ENCODE assay signal across 8 mouse cellular contexts in the genomic region with DNA sequence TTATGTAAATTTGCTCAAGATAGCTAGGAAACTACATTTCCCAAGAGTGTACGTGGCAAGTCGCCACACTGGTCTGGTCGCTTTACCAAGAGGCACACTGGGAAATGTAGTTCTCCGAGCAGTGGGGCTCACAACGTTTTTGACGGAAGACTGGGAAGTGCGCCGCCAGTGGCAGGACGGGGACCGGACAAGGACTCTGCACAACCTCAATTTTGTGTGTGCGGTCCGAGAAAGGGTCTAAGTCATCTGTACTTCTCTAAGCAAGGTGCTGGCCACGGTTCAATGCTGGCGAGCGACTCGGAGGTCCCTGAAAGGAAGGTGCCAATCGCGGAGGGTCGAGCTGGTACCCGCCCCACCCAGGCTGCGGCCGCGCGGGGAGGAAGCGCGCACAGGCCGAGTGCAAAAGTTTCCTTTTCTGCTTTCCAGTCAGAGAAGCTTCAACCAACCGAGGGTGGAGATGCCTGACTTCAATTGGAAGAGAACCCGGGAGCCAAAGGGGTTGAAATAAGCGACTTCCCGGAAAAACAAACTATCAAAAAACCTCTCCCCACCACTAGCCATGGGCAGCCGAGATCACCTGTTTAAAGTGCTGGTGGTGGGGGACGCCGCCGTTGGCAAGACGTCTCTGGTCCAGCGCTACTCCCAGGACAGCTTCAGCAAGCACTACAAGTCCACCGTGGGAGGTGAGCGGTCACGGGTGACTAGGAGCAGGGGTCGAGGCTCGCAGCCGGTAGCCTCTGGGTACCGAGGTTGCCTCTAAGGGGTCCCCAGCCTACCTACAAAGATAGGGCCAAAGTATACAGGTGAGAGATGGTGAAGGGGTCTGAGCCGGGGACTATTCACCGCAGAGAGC. TPM values are rescaled to one million over a fixed set of nuclear protein-coding genes. Genes with fewer than 3 reads are reported as not detected.
DNase-seq lines count a peak whose midpoint lies in the region; ATAC-seq and TF ChIP-seq lines count a peak whose summit lies in the region.

A gene (plus strand): TSS at position 132 of the 853 bp plus-strand sequence.

- H3K4me1 ChIP-seq in forebrain, embryonic 12.5 days: peaks cover 7% of the 10 kb centered on the region; the same call in 1 of the 2 replicates
- H3K4me1 ChIP-seq in heart, postnatal 0 days (ENCODE audit: control insufficient read depth, insufficient read depth): no peaks in the 10 kb centered on the region; the same call in 1 of the 2 replicates
- H3K4me1 ChIP-seq in liver, embryonic 16.5 days (ENCODE audit: control insufficient read depth, low read depth, low read length): peaks cover 4% of the 10 kb centered on the region; the same call in 1 of the 2 replicates
- H3K4me1 ChIP-seq in neural tube, embryonic 13.5 days (replicated peaks): peaks cover 9% of the 10 kb centered on the region; the same call in 1 of the 2 replicates
- H3K4me1 ChIP-seq in testis, adult 2 months (ENCODE audit: control insufficient read depth, insufficient read depth, low read length): peaks cover 5% of the 10 kb centered on the region

- peak within 1 kb of the TSS; percentile 79 for H3K4me2 ChIP-seq in forebrain, embryonic 12.5 days
- peak within 1 kb of the TSS; percentile 97 for H3K4me2 ChIP-seq in heart, postnatal 0 days (ENCODE audit: low read depth, low read length)
- peak within 1 kb of the TSS; percentile 68 for H3K4me2 ChIP-seq in liver, embryonic 16.5 days (ENCODE audit: low read depth, low read length)
- peak within 1 kb of the TSS; percentile 80 for H3K4me2 ChIP-seq in neural tube, embryonic 13.5 days

- DNase-seq in CD8-positive naive resting alpha-beta T cell, adult 2 months (ENCODE audit: low read depth in 2 of 2, low spot score in 2 of 2): peak; percentile 85 to 93
- peak; percentile 85 for DNase-seq in c-Kit-positive CD71-positive TER-119-positive erythroid progenitor cells, embryonic 14.5 days (ENCODE audit: low spot score)
- peak; percentile 97 for DNase-seq in heart, postnatal 0 days (ENCODE audit: low spot score)
- peak; percentile 94 to 95 for DNase-seq in kidney, postnatal 4 days

- TF ChIP-seq EP300 in heart, postnatal 0 days (IDR thresholded peaks at IDR 0.05; ENCODE audit: low read depth): no peak

- peak; percentile 96 for ATAC-seq in forebrain, embryonic 12.5 days (ENCODE audit: low FRiP score)
- peak; percentile 98 for ATAC-seq in heart, postnatal 0 days (ENCODE audit: insufficient read depth, low read depth)
- ATAC-seq in liver, embryonic 16.5 days (ENCODE audit: low read depth): peak; percentile 94
- ATAC-seq in neural tube, embryonic 13.5 days (ENCODE audit: low read depth): peak; percentile 98

- peak within 1 kb of the TSS; percentile 50 for H3K9ac ChIP-seq in forebrain, embryonic 12.5 days
- H3K9ac ChIP-seq in heart, postnatal 0 days (replicated peaks; ENCODE audit: low read depth, low read length): peak within 1 kb of the TSS; percentile 76
- H3K9ac ChIP-seq in liver, embryonic 16.5 days (ENCODE audit: low read depth, low read length): peak within 1 kb of the TSS; percentile 72
- H3K9ac ChIP-seq in neural tube, embryonic 13.5 days: peak within 1 kb of the TSS; percentile 68

- no peaks in the 10 kb centered on the region for H3K36me3 ChIP-seq in forebrain, embryonic 12.5 days (replicated peaks)
- H3K36me3 ChIP-seq in heart, postnatal 0 days (replicated peaks; ENCODE audit: control insufficient read depth, insufficient read depth, low read length): peaks cover 15% of the 10 kb centered on the region; the same call in 1 of the 2 replicates
- H3K36me3 ChIP-seq in liver, embryonic 16.5 days (ENCODE audit: control insufficient read depth, insufficient read depth): no peaks in the 10 kb centered on the region
- H3K36me3 ChIP-seq in neural tube, embryonic 13.5 days: no peaks in the 10 kb centered on the region
- H3K36me3 ChIP-seq in testis, adult 2 months (ENCODE audit: control insufficient read depth, insufficient read depth, low read length): no peaks in the 10 kb centered on the region

- TF ChIP-seq CTCF in heart, postnatal 0 days (IDR thresholded peaks at IDR 0.05; ENCODE audit: low read depth): peak; percentile 74
- peak; percentile 85; the same call in 1 of the 2 replicates for TF ChIP-seq CTCF in testis, adult 2 months (IDR thresholded peaks at IDR 0.05; ENCODE audit: control insufficient read depth, insufficient read depth, insufficient replicate concordance, low read depth, low read length)

- H3K9me3 ChIP-seq in forebrain, embryonic 12.5 days: no peaks in the 10 kb centered on the region
- no peaks in the 10 kb centered on the region for H3K9me3 ChIP-seq in heart, postnatal 0 days (replicated peaks; ENCODE audit: control insufficient read depth, low read length)
- H3K9me3 ChIP-seq in liver, embryonic 16.5 days (replicated peaks; ENCODE audit: control insufficient read depth, low read length): no peaks in the 10 kb centered on the region
- no peaks in the 10 kb centered on the region for H3K9me3 ChIP-seq in neural tube, embryonic 13.5 days

- 1% methylated on average over 46 of the region's 46 CpGs for WGBS in forebrain, embryonic 12.5 days
- under 1% methylated on average over 46 of the region's 46 CpGs for whole genome bisulfite sequencing in heart, postnatal 0 days
- under 1% methylated on average over 46 of the region's 46 CpGs for WGBS in liver, embryonic 16.5 days (ENCODE audit: insufficient replicate concordance)
- WGBS in neural tube, embryonic 13.5 days: under 1% methylated on average over 46 of the region's 46 CpGs

- peaks cover 5% of the 10 kb centered on the region; the same call in 1 of the 2 replicates for H3K27me3 ChIP-seq in forebrain, embryonic 12.5 days
- H3K27me3 ChIP-seq in heart, postnatal 0 days (ENCODE audit: control insufficient read depth, insufficient read depth, low read length): no peaks in the 10 kb centered on the region
- no peaks in the 10 kb centered on the region for H3K27me3 ChIP-seq in liver, embryonic 16.5 days (ENCODE audit: control insufficient read depth, insufficient read depth, low read depth, low read length)
- peaks cover 15% of the 10 kb centered on the region for H3K27me3 ChIP-seq in neural tube, embryonic 13.5 days
- H3K27me3 ChIP-seq in testis, adult 2 months (ENCODE audit: control insufficient read depth, insufficient read depth, low read length): no peaks in the 10 kb centered on the region

- TF ChIP-seq POLR2A in testis, adult 2 months (IDR thresholded peaks at IDR 0.05; ENCODE audit: control insufficient read depth, low read depth, low read length): no peak; the same call in 1 of the 2 replicates

- no peak within 1 kb of the TSS for H3K27ac ChIP-seq in forebrain, embryonic 12.5 days
- H3K27ac ChIP-seq in heart, postnatal 0 days (ENCODE audit: low read depth): peak within 1 kb of the TSS; percentile 39
- peak within 1 kb of the TSS; percentile 53; the same call in 1 of the 2 replicates for H3K27ac ChIP-seq in liver, embryonic 16.5 days (ENCODE audit: low read length)
- H3K27ac ChIP-seq in neural tube, embryonic 13.5 days (replicated peaks): no peak within 1 kb of the TSS
- H3K27ac ChIP-seq in testis, adult 2 months (ENCODE audit: control insufficient read depth, insufficient read depth, low read depth, low read length): no peak within 1 kb of the TSS

- H3K4me3 ChIP-seq in forebrain, embryonic 12.5 days (replicated peaks): peak within 1 kb of the TSS; percentile 61
- H3K4me3 ChIP-seq in heart, postnatal 0 days (ENCODE audit: low read depth, low read length): peak within 1 kb of the TSS; percentile 91
- H3K4me3 ChIP-seq in liver, embryonic 16.5 days (ENCODE audit: low read depth, low read length): peak within 1 kb of the TSS; percentile 75
- H3K4me3 ChIP-seq in neural tube, embryonic 13.5 days: peak within 1 kb of the TSS; percentile 59
- peak within 1 kb of the TSS; percentile 89 for H3K4me3 ChIP-seq in testis, adult 2 months (ENCODE audit: control insufficient read depth, low read depth, low read length)

RNA-seq across cellular contexts. Expression of the gene that starts here (rescaled TPM):
- polyA plus RNA-seq in forebrain, embryonic 12.5 days (2016; fragmentation: Nextera tagmentation; extraction: Ambion mirVana): 9.7 and 10.7 TPM in 2 replicates
- total RNA-seq in heart, postnatal 0 days (2014; rRNA removed; ENCODE audit: low replicate concordance): 14.7 and 16.6 TPM in 2 replicates
- 18.8 and 21.1 TPM in 2 replicates for polyA plus RNA-seq in heart, postnatal 0 days (2015; fragmentation: Nextera tagmentation; extraction: Ambion mirVana)
- 9.4 and 10.0 TPM in 2 replicates for polyA plus RNA-seq in liver, embryonic 16.5 days (2015; fragmentation: Nextera tagmentation; extraction: Ambion mirVana)
- polyA plus RNA-seq in neural tube, embryonic 13.5 days (2015; fragmentation: Nextera tagmentation; extraction: Ambion mirVana): 10.5 and 11.4 TPM in 2 replicates
- polyA plus RNA-seq in testis, adult 2 months (2012; rRNA removed): 2.6 and 3.0 TPM in 2 replicates

Comparison
In these comparisons a context has a peak if more than half of its experiments do, and no peak if none do; other contexts are left out.
1. H3K27ac ChIP-seq: peak in heart, postnatal 0 days (single experiment) and liver, embryonic 16.5 days (single experiment); none in forebrain, embryonic 12.5 days (single experiment), neural tube, embryonic 13.5 days (single experiment) and testis, adult 2 months (single experiment).
2. Peak in every context shown above with its lines, with median percentiles within 50 percentile points of each other: DNase-seq, ATAC-seq, H3K4me2 ChIP-seq, H3K4me3 ChIP-seq and H3K9ac ChIP-seq.